Mouse (Mus musculus) urinary bladder, adult 18-20 months (tissue): ENCODE results near the gene Psmc5.
"Not testable (repeated sequence)": the region's sequence is repeated elsewhere in the genome, so short reads cannot be mapped to it uniquely, and the experiment has no call there.

Experiments used
- DNase-seq, 2 experiments: peaks; one replicate each; pipeline ENCODE4 v3.0.0; 2022; ENCODE audit warnings: low spot score in 2 of 2, mixed read lengths in 2 of 2

Gene Psmc5

GRCm38 (mm10) chr11:106255685-106256451 is at the start of gene Psmc5, which contains the start of gene Ftsj3:
Psmc5 (plus strand) TSS chr11:106256154.
Ftsj3 (minus strand) TSS chr11:106256079.
- peak; percentile 96 to 97 for DNase-seq

- DNase-seq = no peak
Observed at GRCm38 (mm10) chr11:106212771-106213170, 43.2 kb upstream of the Psmc5 start.

GRCm38 (mm10) chr11:106214856-106215255 is 41.1 kb upstream of the Psmc5 start:
- no peak for DNase-seq

DNA sequence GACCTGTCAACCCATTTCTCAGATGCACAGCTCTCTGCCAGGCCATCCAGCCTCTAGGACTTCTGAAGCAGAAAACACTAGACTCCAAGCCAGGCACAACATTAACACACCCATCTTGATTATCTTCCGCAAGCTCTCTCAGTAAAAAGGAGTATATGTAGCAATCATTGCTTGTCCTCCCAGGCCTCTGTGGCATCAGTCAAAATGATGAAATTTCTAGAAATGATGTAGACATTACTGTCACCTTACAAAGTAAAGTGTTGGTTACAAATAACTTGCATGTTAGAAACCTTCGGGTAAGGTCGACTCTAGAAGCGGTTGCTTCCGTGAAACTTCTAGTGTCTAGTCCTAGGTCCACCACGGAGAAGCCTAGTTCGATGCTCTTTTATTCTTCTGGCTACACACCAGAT is 40.5 kb upstream of the Psmc5 start:
- DNase-seq = no peak

DNA sequence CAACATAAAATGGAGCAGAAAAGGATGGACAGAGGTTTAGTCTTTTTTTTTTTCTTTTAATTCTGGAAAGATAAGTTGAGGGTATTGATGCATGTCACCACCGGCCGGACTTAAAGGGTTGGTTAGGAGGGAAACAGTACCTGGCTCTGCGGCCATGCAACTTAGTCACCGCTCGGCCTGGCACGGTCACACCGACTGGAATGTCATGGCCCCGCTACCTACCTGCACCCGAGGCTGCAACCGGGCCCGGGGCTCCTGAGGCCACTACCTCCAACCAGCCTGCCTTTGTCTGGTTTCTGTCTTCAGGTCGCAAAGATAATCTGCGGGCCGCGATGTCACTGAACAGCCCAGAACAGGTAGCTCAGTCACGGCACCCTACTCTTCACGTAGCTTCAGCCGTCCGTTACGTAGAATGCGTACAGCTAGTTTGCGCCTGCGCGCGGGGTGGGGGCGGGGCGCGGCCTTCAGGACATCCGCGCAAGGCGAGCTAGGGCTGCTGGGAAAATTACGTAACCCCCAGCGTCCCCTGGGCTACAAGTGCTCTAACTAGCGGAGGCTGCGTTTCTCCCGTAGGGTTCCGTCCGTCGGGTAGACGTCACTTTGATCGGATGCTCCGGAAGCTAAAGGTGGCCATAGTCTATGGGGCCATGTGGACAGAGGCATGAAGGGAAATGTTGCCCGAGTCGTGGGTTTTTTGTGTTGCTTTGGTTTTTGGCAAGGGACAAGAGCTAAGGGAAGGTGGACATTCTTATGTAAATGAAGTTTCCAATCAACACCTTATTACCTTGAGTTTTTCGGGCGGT is 39.8 kb upstream of the Psmc5 start, which contains the start of gene Ccdc47:
Ccdc47 (minus strand) TSS at position 418 of the 803 bp plus-strand sequence.
- DNase-seq = peak; percentile 81 to 95

- DNase-seq = peak; percentile 79 to 87
Observed at GRCm38 (mm10) chr11:106216730-106217490, 39.0 kb upstream of the Psmc5 start, which contains the start of gene Ddx42. Ddx42 (plus strand) TSS chr11:106216926.

DNA sequence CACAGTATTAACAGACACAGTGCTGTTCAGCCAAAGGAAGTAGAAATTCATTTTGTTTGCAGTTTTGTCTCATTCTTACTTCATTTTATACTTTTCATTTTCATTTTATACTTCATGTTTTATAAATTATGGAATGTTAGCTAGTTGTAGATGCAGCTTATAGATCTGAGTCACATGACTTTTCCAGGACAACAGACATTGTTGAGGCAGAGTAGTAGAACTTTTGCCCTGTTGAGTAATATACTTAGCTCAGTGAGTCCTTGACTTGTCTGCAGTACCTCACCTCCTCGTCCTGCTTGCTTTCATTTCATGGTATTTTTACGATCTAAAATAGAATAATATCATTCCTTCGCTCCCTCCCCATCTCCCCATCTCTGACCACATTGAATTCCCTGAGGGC is 35.4 kb upstream of the Psmc5 start:
- no peak for DNase-seq

GRCm38 (mm10) chr11:106233978-106234377 is 22.0 kb upstream of the Psmc5 start:
- DNase-seq = not testable (repeated sequence)

- no peak for DNase-seq
Observed at GRCm38 (mm10) chr11:106246834-106247233, 9.1 kb upstream of the Psmc5 start.

- DNase-seq = no peak
Observed at GRCm38 (mm10) chr11:106249326-106249725, 6.6 kb upstream of the Psmc5 start.

GRCm38 (mm10) chr11:106254767-106255166 is 1.2 kb upstream of the Psmc5 start:
- no peak for DNase-seq

- DNase-seq = no peak
Observed at GRCm38 (mm10) chr11:106255174-106255573, 780 bp upstream of the Psmc5 start.

GRCm38 (mm10) chr11:106256775-106257174 is 821 bp downstream of the Psmc5 start:
- no peak for DNase-seq

- no peak for DNase-seq
Observed at GRCm38 (mm10) chr11:106260826-106261450, 5.0 kb downstream of the Psmc5 start.

DNA sequence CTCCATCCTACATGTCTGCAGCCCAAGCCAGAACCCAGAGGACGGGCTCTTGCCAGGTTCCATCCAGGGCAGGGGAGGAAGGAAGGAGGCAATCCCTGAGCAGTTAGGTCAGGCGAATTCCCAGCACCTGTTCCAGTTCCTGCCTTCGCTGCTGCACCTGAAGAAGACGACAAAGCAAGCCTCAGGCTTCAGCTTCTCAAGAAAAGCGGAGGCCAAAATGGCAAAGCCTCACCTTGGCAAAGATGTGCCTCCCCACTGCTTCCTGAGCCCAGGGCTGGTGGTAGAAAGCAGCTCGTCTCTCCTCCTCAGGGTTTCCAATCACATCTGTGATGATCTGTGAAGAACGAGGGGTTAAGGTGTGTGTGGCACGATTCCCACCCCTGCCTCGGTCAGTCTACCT is 8.0 kb downstream of the Psmc5 start:
- no peak for DNase-seq

DNA sequence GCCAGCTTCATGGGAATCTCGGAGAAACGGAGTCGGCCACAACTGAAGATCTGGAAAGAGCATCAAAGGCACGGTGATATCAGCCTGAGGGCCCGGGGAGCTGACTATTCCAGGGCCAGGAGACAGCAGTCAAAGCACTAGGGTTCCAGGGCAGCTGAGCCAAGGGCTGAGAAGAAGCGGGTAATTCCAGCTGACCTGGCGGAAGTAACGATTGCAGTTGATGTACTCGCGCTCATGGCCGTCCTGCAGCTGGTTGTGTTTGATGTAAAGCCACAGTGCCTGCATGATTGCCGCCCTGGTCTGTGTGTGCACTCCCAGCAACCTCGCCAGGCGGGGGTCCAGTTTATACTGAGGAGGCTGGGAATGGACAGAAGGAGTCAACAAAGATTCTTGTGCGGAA is 9.0 kb downstream of the Psmc5 start:
- DNase-seq = no peak

DNA sequence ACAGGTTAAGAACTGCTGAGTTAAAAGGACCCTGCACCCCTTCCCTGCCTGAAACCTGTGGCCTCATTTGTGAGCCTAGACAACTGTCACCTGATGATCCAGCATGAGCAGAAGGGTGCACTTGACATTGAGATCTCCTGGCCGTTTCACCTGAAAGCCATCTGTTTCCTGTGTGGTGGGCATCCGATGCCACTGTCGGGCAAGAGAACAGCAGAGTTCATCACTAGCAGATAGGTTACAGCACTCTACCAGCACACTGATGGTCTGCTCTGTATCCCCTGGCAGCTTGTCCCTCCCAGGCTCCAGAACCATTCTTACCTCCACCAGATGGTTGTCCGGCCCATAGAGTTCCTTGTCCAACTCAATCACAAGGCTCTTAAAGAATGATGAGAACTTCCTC is 9.6 kb downstream of the Psmc5 start:
- no peak for DNase-seq

DNA sequence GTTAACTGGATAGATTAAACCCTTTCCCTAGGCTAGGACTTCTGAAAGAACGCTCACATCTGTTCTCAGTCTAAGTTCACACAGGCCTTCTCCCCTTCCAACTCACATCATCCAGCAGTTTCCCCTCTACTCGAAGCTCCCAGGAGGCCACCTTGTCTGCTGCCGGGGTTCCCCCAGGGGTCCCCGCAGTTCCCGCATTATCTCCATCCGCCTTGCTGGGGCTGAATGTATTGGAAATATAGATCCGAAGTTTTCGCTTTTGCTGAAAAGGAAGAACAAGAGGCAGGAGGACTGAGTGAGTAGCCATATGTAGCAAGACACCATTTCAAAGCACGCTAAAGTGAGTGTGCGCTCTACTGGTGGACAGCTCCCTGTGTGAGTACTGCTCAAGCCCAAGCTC is 10.5 kb downstream of the Psmc5 start:
- no peak for DNase-seq

DNA sequence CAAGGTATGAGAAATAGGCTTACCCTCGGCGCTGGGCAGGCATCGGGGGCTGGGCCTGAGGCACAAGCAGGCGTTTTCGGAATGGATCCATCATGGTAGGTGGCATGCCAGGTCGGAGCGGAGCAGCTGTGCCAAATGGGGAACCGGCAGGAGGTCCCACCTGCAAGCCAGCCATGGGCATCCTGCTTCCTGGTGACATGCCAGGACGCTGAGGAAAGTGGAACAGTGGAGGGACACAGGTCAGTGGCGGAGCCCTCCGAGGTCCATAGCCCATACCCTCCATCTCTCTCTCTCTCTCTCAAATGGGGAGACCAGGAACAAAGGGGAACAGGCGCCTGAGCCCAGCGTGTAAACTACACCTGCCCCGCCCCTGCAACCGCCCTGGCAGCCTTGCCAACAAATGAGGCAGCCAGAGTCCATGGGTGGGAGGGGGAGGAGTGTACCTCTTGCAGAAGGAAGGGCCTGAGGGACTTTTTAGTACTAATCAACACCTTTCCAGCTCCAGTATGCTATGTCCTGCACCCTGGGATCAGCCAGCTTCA is 11.4 kb downstream of the Psmc5 start:
- DNase-seq = peak; percentile 62 to 78

DNA sequence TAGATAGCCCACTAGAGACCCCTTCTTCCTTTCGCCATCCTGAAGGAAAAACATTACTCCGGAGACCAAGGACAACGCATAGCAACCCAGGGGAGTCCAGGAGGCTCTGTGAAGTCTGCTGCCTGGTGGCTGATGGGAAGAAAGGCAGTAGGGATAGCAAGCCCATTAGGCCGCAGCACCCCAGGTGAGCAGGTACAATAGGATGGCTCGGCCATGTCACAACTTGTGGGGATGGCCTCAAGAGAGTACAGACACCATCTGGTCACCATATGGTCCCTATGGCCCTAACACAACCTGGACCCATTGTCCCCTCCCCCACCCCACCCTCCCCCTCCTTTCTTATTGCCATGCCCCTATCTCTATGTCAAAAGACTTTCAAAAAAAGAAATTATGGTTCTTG is 11.9 kb downstream of the Psmc5 start:
- DNase-seq = no peak
